Mouse (Mus musculus) thymus, adult 18-20 months (tissue): Measurements from ENCODE around the gene Aqp12.
"Not testable (repeated sequence)": the region's sequence is repeated elsewhere in the genome, so short reads cannot be mapped to it uniquely, and the experiment has no call there.

Experiments used
- DNase-seq, 2 experiments: peaks; one replicate each; pipeline ENCODE4 v3.0.0; 2022; ENCODE audit warnings: mixed read lengths in 2 of 2

The Aqp12 gene

GRCm38 (mm10) chr1:93006061-93006460 is at the start of gene Aqp12:
Gene Aqp12, plus strand, starts transcription at chr1:93006334.
- no peak for DNase-seq

- DNase-seq, result peak; percentile 41 to 44
These were observed 49.4 kb upstream of the Aqp12 start for GRCm38 (mm10) chr1:92956571-92957335.

DNA sequence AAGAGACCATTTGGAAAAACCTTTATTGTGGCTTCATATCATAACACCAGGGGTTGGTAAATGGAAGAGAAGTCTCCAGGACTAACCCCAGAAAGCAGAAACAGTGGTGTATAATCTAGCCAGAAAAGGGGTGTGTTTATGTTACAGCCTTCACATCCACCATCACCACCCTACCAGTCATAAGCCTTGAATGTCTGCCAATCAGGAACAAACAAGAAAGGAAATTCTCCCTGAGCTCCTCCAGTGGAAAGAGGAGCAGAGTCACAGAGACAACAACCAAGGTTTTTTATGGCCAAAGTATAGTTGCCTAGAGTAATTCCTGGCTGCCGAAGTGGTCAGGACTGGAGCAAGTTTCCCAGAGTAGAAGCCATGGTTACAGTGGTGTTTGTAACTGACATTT is 47.1 kb upstream of the Aqp12 start:
- no peak for DNase-seq

DNA sequence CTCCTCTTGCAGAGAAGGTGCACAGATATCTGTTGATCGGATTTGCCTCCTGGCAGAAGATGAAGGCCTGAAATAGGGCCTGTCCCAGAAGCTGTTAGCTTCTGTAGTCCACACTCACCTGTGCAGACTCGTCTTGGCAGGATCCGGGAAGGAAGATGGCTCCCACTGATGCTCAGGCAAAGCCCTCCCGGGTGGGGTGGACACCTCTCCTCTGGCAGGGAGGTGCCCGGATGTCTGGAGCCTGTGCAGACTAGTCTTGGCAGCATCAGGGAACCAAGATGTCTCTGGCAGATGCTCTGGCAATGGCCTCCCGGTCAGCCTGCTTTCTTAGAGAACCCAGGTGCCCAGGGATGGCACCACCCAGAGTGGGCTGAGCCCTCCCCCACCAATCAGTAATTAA is 35.3 kb upstream of the Aqp12 start:
- not testable (repeated sequence) for DNase-seq

GRCm38 (mm10) chr1:92971879-92972795 is 34.0 kb upstream of the Aqp12 start:
- DNase-seq, result no peak

- DNase-seq, result no peak
These were observed 33.3 kb upstream of the Aqp12 start for GRCm38 (mm10) chr1:92972854-92973253.

DNA sequence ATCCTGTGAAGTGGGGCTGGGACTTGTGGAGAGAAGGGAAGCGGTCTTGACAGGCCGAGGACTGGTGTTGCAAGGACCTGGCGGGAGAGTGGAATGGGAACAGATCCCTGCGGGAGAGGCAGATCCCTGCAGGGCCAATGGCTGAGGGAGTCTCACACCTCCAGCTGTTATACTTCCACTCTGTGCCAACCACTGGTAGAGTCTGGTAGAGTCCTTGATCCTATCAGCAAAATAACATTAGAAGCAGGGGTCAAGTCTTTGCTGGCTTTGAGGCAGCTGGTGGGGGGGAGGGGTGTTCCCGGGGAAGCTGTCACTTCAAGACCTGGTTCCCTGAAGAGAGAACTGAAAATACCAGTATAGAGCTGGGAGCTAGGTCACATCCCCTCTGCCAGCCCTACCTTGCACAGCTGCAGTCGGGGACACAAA is 30.0 kb upstream of the Aqp12 start:
- DNase-seq, result no peak

GRCm38 (mm10) chr1:92978645-92979044 is 27.5 kb upstream of the Aqp12 start:
- no peak for DNase-seq

- no peak for DNase-seq
These were observed 27.0 kb upstream of the Aqp12 start for GRCm38 (mm10) chr1:92979073-92979602.

GRCm38 (mm10) chr1:92981056-92981845 is 24.9 kb upstream of the Aqp12 start:
- no peak for DNase-seq

DNA sequence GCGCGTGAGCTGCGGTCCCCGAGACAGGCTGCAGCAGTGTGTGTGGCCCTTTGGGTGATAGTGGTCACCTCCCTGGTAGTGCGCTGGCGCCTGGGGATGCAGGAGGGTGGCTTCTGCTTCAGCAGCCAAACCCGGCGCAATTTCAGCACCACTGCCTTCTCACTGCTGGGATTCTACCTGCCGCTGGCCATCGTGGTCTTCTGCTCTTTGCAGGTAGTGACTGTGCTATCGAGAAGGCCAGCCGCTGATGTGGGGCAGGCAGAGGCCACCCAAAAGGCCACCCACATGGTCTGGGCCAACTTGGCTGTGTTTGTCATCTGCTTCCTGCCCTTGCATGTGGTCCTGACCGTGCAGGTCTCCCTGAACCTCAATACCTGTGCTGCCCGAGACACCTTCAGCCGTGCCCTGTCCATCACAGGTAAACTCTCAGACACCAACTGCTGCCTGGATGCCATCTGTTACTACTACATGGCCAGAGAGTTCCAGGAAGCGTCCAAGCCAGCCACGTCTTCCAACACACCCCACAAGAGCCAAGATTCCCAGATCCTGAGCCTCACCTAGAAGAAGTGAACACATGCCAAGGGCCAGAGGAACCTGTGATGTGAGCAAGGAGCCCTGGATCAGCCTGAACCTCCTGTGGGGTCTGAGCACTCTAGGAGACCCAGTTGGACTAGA is 23.1 kb upstream of the Aqp12 start:
- DNase-seq, result no peak

- DNase-seq, result no peak
These were observed 21.1 kb upstream of the Aqp12 start for GRCm38 (mm10) chr1:92984999-92985398.

DNA sequence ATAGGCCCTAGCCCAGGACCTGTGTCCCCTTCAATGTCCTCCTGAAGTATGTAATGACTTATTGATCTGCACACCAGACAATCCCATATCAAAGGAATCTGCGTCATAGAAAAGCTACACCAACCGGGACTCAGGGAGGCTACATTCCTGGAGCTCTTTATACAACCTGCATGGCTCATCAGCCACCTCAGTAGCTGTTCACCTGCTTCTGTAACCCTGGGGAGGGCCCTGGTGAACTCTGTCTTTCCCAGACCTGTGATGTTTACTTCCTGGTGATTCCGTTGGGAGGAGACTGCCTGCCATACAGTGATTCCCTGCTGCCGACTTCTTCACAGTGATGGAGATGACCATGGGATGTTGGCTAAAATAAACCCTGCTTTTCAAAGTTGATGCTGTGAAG is 17.2 kb upstream of the Aqp12 start:
- DNase-seq, result no peak

DNA sequence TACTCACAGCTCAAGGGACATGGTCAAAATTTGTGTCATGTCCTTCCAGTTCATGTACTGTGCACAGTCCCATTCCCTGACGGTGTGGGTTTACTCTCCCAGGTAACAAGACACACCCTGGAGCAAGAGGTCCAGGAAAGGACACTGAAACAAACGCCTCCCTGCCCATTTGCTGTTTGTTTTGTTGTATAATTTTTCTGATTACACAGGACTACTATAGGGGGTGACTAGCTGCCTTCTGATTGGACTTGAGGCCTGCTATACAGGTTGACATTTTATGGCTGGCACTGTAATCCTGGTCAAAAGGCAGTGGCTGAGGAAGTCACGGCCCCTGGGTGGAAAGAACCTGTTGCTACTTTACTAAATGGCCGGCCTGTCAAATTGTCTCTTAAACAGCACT is 16.2 kb upstream of the Aqp12 start:
- DNase-seq, result no peak

DNA sequence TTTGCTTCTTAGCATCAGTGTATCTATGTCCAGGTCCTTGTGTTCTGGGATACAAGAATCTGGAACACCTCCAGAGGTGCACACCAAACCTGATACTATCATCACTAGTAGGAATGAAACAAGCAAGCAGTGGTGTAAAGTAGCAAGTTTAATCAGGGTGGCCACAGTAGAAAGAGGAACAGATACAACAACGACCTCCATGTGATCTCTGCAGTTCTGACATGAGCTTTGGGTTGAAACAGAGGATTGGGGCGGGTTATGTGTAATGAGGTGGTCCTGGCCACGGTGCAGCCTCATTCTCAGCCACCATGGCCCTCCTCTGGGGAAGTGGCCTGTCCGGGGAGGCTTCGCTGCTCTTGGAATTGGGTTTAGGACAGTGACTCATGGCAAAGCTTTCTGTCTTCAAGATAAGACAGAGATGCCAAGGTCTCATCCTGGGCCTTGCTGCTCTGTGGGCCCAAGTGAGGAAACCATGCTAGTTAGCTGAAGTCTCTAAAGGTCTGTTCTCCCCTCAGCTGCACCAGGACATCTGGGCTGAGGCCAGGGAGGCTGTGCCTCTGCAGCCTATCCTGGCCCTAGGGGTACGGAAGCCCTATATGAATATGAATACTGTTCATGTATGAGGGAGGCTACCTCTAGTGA is 13.8 kb upstream of the Aqp12 start:
- DNase-seq, result no peak

DNA sequence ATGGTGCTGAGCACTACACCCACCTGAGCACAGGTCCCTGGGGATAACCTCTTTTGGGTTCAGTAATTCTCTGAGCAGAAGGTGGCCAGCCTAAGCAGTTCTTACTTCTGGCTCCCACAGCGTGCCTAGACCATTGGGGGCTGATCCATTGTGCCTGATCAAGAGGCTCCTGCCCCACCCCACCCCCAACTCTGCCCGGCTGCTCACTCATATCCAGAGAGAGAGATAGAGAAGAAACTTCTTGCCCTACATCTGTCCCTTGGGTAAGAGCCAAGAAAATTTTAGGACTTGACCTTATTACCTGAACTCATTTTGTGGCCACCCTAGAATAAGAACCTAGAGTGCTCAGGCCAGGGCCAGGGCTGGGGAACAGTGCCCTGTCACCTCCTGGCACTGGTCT is 13.3 kb upstream of the Aqp12 start:
- DNase-seq, result no peak

DNA sequence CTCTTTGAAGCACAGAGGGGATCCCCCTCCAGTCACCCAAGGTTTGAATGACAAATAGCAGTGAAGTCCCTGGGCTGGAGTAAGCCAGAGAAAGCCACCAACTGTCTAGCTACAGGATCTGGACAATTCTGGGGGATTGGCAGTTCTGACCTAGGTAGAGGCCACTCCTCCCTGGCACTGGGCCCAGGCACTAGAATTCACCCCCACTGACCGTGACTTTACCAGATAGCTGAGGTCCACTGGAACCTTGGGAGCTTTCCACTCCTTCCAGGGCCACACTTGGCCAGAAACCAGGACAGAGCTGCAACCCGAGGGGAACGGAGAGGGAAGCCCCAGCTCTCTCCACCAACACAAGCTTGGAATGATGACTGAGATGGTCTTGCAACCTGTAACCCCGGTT is 3.1 kb downstream of the Aqp12 start:
- no peak for DNase-seq

DNA sequence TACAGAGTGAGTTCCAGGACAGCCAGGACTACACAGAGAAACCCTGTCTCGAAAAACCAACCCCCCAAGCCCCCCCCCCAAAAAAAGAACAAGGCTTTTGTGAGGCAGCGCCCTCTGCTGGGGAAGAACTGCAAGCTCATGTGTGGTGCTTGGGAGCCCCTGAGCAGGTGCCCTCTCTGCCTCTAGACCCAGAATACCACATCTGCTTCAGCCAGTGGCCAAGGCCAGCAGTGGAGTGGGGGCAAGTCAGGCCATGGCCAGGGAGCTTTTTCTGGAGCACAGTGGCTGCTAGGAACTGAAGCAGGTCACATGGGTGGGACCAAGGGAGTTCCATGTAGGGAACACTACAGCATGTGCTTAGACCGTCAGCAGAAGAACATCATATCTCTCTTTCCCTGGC is 4.6 kb downstream of the Aqp12 start:
- no peak for DNase-seq

DNA sequence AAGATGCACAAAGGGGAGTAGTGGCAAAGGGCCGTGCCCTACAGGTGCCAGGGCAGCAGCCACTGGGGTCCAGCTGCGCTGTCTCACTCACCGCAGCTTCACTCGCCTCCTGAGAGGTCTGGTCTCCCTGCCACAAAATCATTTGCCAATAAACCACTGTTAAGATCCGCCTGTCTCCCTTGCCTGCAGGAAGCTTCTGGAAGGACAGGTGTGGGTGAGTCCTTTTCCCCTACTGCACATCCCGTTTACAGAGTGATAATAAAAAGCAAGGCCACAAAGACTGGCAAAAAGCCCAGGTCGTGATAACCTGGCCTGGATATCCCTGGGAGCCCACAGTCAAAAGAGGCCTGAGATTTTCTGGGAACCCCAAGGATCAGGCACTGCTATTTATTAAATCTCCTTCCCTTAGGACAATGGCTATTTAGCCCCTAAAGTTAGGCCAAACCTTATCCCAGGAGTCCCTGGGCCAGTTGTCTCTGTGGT is 6.0 kb downstream of the Aqp12 start:
- DNase-seq, result no peak

DNA sequence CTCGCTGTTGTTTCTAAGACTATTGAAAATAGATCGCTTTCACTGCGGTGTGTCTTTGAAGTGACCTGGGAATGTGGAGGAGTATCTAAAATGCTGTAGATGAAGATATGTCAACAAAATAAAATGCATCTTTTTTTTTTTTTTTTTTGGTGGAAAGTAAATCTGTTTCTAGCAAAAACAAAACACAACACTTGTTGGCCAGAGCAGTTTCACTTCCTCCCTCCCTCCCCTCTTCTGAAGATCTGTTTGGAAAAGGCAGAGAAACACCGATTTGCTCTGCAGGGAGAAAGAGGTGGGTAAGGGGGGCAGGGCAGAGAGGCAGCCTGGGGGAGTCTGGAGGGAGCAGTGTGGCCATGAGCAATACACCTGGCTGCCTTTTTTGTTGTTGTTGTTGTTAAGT is 7.2 kb downstream of the Aqp12 start:
- no peak for DNase-seq

GRCm38 (mm10) chr1:93014460-93014859 is 8.3 kb downstream of the Aqp12 start:
- peak; percentile 8 to 23 for DNase-seq

GRCm38 (mm10) chr1:93015136-93015535 is 9.0 kb downstream of the Aqp12 start:
- DNase-seq, result no peak
